Mouse (Mus musculus) forelimb bud, embryonic 11.5 days (tissue): ENCODE results near the gene Ppif.
A peak's percentile ranks its signal among the peaks of the same experiment; 100 is the strongest.

Experiments used
- DNase-seq: peaks from one replicate; pipeline ENCODE4 v3.0.0-alpha.2; 2012; ENCODE audit warnings: low read depth, low spot score

Ppif gene

GRCm38 (mm10) chr14:25695059-25695458 lies 1.1 kb downstream of the Ppif start:
- no peak for DNase-seq

GRCm38 (mm10) chr14:25696356-25696755 lies 2.4 kb downstream of the Ppif start:
- DNase-seq, result no peak

- peak; percentile 71 for DNase-seq
Measured at GRCm38 (mm10) chr14:25701986-25702385, 8.0 kb downstream of the Ppif start.

DNA sequence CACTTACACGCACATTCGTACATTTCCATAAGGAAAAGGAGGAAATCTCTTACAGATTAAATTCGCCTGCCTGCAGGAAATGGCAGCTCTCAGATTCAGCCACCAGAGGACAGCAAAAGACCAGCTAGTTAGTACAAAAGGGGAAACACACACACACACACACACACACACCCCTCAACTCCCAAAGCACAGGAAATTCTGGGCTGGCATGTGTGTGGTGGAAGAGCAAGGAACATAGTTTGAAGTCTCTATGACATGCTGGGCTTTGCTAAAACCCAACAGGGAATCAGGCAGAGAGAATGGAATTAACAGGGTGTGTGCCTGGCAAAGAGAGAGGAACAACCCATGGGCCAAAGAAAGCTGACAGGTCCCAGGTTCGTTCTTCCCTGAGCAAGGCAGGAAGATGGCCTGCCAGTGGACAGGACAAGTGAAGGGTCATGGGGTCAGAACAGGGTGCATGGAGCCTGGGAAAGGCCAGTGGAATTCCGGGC lies 13.8 kb downstream of the Ppif start:
- DNase-seq, result peak; percentile 64

DNA sequence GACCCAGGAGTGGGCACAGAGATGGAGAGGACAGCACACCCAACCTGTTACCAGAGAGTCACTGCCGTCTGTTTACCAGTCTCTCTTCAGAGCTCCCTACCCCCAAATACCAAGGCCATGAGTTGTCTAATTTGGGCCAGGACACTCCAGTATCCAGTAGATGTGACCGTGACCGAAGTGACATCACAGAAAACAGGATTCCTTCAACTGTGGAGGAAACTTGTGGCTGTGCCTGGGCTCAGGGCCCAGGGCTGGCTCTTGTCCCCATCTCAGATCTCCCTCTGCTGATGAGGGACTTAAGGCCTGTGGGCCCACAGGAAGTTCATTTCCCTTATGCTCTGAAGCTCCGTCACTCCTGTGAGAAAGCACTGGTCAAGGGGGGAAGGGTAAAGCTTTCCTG lies 14.5 kb downstream of the Ppif start:
- DNase-seq, result no peak

- DNase-seq, result no peak
Measured at GRCm38 (mm10) chr14:25708917-25709316, 15.0 kb downstream of the Ppif start.

GRCm38 (mm10) chr14:25710073-25710472 lies 16.1 kb downstream of the Ppif start:
- no peak for DNase-seq

DNA sequence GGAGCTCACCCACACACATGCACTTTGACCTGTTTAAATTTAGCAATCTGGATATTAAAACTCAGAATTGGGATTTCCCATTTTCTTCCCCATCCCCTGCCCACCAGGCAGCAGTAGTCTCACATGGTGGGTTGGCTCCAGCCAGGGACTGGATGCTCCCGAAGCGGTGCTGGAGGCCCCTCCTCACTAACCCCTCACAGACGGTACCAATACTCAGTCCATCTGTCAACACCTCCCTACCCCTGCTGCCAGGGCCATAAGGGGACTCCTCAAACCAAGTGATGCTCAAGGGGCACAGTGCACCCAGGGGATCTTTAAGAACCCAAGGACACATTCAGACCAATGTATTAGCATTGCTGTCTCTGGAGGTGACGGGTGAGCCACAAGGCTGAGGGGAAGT lies 16.7 kb downstream of the Ppif start:
- DNase-seq, result no peak

GRCm38 (mm10) chr14:25711177-25711576 lies 17.2 kb downstream of the Ppif start:
- DNase-seq, result no peak

GRCm38 (mm10) chr14:25711602-25712001 lies 17.6 kb downstream of the Ppif start:
- DNase-seq, result no peak

- no peak for DNase-seq
Measured at GRCm38 (mm10) chr14:25713443-25713842, 19.5 kb downstream of the Ppif start.

DNA sequence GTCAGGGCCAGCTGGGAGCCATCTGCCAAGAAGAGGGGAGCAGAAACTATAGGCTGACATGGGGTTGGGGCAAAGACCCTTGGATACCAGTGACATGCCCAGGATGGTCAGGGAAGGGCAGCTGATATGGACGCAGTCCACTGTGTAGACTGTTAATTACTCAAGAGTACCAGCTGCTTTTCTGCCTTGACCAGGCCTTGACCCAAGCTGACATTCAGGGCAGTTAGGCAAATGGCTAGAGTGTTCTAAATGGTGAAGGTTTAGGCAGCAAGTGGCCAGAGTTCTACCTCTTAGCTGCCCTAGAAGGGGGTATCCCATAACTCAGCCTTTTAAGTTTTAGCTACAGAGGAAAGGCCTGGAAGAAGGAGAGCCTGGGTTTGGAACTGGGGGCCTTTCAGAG lies 22.6 kb downstream of the Ppif start:
- DNase-seq, result no peak

DNA sequence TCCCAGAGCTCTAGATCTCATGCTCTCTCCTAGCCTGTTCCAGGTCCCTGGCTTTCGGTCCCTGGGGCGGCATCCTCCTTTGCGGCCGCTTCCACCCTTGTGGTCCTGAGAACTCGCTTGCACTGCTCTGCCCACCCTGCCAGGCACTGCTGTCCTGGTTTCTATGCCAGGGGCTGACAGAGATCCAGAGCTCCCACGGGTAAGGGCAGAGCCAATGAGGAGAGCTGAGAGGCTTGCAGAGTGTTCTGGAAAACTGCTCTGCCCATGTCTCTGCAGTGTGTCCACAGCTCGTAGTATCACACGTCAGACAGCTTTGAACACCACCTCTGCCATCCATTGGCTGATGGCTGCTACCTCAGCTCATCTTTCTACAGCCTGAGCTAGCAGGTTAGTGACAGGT lies 23.8 kb downstream of the Ppif start:
- no peak for DNase-seq

DNA sequence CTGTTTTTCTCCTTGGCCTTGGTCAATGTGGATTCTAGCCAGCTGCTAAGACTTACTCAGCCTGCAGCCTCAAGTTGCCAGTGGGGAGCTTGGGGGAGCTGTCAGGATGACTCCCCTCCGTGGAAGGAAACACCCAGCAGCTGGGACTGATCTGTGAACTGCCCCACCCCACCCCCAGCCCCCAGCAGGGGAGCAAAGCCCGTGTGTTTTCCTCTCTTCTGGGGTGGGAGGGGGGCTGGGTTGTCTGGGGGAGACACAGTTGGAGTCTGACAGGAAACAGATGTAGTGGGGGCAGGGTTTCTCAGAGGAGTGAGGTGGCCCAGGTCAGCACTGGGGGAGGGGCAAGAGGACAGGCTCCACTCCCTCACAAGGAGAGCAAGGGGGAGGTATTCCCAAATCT lies 24.5 kb downstream of the Ppif start:
- peak; percentile 68 for DNase-seq

GRCm38 (mm10) chr14:25719371-25719770 lies 25.4 kb downstream of the Ppif start:
- DNase-seq, result no peak

- no peak for DNase-seq
Measured at GRCm38 (mm10) chr14:25720962-25721707, 27.2 kb downstream of the Ppif start.

- no peak for DNase-seq
Measured at GRCm38 (mm10) chr14:25725032-25725497, 31.1 kb downstream of the Ppif start.

DNA sequence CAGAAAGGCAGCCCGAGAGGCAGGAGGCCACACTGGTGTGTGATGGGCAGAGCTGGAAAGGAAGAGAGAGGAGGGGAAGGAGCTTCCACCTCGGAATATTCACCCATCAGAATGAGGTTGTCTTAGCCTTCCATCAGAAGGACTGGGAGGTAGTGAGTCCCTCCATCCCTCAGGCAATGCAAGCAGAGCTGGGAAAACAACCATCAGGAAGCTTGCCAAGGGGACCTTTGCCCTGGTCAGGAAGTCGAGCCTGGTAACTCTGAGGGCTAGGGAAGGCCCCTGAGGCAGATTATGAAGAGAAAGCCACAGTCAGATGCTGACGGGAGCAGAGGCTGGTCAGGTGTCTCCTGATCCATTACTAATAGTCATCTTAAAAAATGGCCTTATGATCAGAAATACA lies 31.7 kb downstream of the Ppif start:
- DNase-seq, result no peak

DNA sequence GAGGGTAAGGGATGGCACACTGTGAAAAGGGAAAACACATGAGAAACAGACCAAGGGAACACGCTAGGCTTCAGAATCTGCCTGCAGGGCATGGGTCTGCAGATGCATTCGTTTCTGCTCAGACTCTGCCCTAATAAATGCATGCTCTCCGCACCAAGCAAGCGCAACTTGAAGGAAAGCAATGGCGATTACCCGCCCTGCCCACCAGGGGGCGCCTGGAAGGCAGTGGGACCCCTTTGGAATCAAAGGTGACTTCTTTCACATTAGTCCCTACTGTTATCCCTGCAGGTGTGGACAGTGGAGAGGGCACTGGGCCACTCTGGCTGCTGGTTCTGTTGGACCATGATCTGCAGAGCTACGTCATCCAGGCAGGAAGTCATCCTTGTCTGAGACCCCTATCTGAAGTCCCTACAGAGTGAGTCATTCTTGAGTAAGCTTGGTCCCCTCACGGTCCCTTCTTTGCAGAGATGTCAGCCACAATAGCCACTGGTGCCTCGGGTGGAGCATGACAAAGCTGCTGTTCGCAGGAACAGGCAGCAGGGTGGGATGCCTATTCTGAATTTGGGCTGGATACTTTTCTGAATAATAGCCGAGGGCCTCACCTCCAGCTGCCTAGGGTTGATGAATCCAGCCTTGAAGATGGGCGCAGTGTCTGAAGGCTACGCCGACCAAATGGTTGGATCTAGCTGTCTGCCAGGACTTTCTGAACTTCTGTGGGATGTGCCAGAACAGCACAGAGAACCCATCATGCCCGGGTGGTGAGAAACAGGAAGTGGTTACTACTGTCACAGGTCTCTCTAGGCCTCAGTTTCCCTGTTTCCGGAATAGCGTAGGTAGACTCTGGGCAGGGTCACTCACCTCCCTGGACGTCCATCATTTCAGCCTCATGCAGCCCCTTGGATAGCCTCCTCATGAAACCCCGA lies 32.5 kb downstream of the Ppif start:
- DNase-seq, result peak; percentile 75

- no peak for DNase-seq
Measured at GRCm38 (mm10) chr14:25727149-25727510, 33.2 kb downstream of the Ppif start.

- no peak for DNase-seq
Measured at GRCm38 (mm10) chr14:25734736-25735716, 41.1 kb downstream of the Ppif start.
